8 mouse cellular contexts compared by ENCODE assay signal in genomic region chr4:140963941-140964597, GRCm38 (mm10). TPM values are rescaled to one million over a fixed set of nuclear protein-coding genes. Genes with fewer than 3 reads are reported as not detected.
DNase-seq lines count a peak whose midpoint lies in the region; ATAC-seq and TF ChIP-seq lines count a peak whose summit lies in the region.
"Had no signal": no experiment of that assay in that cellular context is flagged by ENCODE, and none has a peak within 500 bp of the region (broad histone marks: within the 10 kb centered on the region; RNA-seq: fewer than 3 reads in every experiment).

No protein-coding gene starts in this region.

- no peaks in the 10 kb centered on the region for H3K9me3 ChIP-seq in hindbrain, embryonic 14.5 days (ENCODE audit: control insufficient read depth, low read length)
- H3K9me3 ChIP-seq in hindbrain, embryonic 10.5 days, result no peaks in the 10 kb centered on the region
- H3K9me3 ChIP-seq in megakaryocyte, embryonic 14.5 days, result no peaks in the 10 kb centered on the region
- H3K9me3 ChIP-seq in intestine, postnatal 0 days (ENCODE audit: control insufficient read depth), result no peaks in the 10 kb centered on the region
- H3K9me3 ChIP-seq: forebrain, embryonic 10.5 days had no signal

- TF ChIP-seq CTCF in intestine, postnatal 0 days (IDR thresholded peaks at IDR 0.05; ENCODE audit: low read depth), result no peak

- no peak overlapping the region for H3K4me3 ChIP-seq in hindbrain, embryonic 14.5 days (replicated peaks; ENCODE audit: low read length)
- H3K4me3 ChIP-seq in hindbrain, embryonic 10.5 days, result no peak overlapping the region
- peak overlapping the region; percentile 71 for H3K4me3 ChIP-seq in megakaryocyte, embryonic 14.5 days (replicated peaks)
- no peak overlapping the region for H3K4me3 ChIP-seq in intestine, postnatal 0 days (ENCODE audit: low read depth, low read length)
- H3K4me3 ChIP-seq: forebrain, embryonic 10.5 days had no signal

- ATAC-seq in hindbrain, embryonic 14.5 days (ENCODE audit: low FRiP score), result no peak
- ATAC-seq in megakaryocyte, adult 5-6 weeks (ENCODE audit: poor library complexity, severe bottlenecking), result no peak
- no peak for ATAC-seq in intestine, postnatal 0 days

- H3K4me1 ChIP-seq in hindbrain, embryonic 14.5 days (replicated peaks; ENCODE audit: control insufficient read depth, insufficient read depth, low read length), result peaks cover 18% of the 10 kb centered on the region
- peaks cover 33% of the 10 kb centered on the region for H3K4me1 ChIP-seq in hindbrain, embryonic 10.5 days (replicated peaks)
- peaks cover 70% of the 10 kb centered on the region for H3K4me1 ChIP-seq in megakaryocyte, embryonic 14.5 days
- H3K4me1 ChIP-seq in intestine, postnatal 0 days (replicated peaks; ENCODE audit: control insufficient read depth, insufficient read depth, low read length), result no peaks in the 10 kb centered on the region; the same call in 1 of the 2 replicates

- no peak overlapping the region for H3K4me2 ChIP-seq in hindbrain, embryonic 14.5 days (replicated peaks)
- H3K4me2 ChIP-seq in intestine, postnatal 0 days (replicated peaks; ENCODE audit: low read depth), result 0 out of 2 replicates have a peak overlapping the region, but pooled peaks have one; percentile 0

- WGBS in hindbrain, embryonic 14.5 days, result 87% methylated on average over 9 of the region's 9 CpGs
- WGBS in hindbrain, embryonic 10.5 days, result 85% methylated on average over 9 of the region's 9 CpGs
- 73% methylated on average over 9 of the region's 9 CpGs for WGBS in intestine, postnatal 0 days

- no peak for DNase-seq in hindbrain, embryonic 14.5 days (ENCODE audit: low spot score)
- DNase-seq in hindbrain, embryonic 10.5 days (ENCODE audit: low spot score), result no peak
- peak; percentile 75 for DNase-seq in brain, adult 2 months (ENCODE audit: low read depth, low spot score)
- no peak for DNase-seq in layer of hippocampus, adult 11-12 months (ENCODE audit: low spot score)

- H3K27me3 ChIP-seq in hindbrain, embryonic 14.5 days (ENCODE audit: control insufficient read depth, insufficient read depth, low read length), result no peaks in the 10 kb centered on the region
- no peaks in the 10 kb centered on the region for H3K27me3 ChIP-seq in hindbrain, embryonic 10.5 days (ENCODE audit: insufficient read depth, poor library complexity, severe bottlenecking)
- H3K27me3 ChIP-seq in megakaryocyte, embryonic 14.5 days (replicated peaks), result no peaks in the 10 kb centered on the region
- H3K27me3 ChIP-seq in intestine, postnatal 0 days (replicated peaks; ENCODE audit: control insufficient read depth, insufficient read depth, low read length), result no peaks in the 10 kb centered on the region

- H3K27ac ChIP-seq in hindbrain, embryonic 14.5 days, result no peak overlapping the region
- H3K27ac ChIP-seq in hindbrain, embryonic 10.5 days, result no peak overlapping the region
- peak overlapping the region; percentile 36 for H3K27ac ChIP-seq in intestine, postnatal 0 days (ENCODE audit: low read depth, low read length)
- H3K27ac ChIP-seq: forebrain, embryonic 10.5 days had no signal

- H3K36me3 ChIP-seq in hindbrain, embryonic 14.5 days (replicated peaks; ENCODE audit: control insufficient read depth, insufficient read depth), result peaks cover 30% of the 10 kb centered on the region
- peaks cover 34% of the 10 kb centered on the region for H3K36me3 ChIP-seq in hindbrain, embryonic 10.5 days
- H3K36me3 ChIP-seq in megakaryocyte, embryonic 14.5 days (replicated peaks; ENCODE audit: low read length), result peaks cover 42% of the 10 kb centered on the region
- peaks cover 22% of the 10 kb centered on the region; the same call in 1 of the 2 replicates for H3K36me3 ChIP-seq in intestine, postnatal 0 days (ENCODE audit: control insufficient read depth, insufficient read depth)

- H3K9ac ChIP-seq in hindbrain, embryonic 14.5 days, result peak overlapping the region; percentile 9; the same call in 1 of the 2 replicates
- no peak overlapping the region for H3K9ac ChIP-seq in intestine, postnatal 0 days (ENCODE audit: low read depth, low read length)

RNA-seq across cellular contexts. Expression of gene Sdhb, which starts 3.1 kb away (rescaled TPM):
- 482 and 502 TPM in 2 replicates for polyA plus RNA-seq in hindbrain, embryonic 14.5 days (2014; fragmentation: Nextera tagmentation; extraction: Ambion mirVana)
- polyA plus RNA-seq in hindbrain, embryonic 10.5 days (2016; fragmentation: Nextera tagmentation; extraction: Ambion mirVana), result 412 and 491 TPM in 2 replicates
- polyA plus RNA-seq in megakaryocyte, embryonic 14.5 days (2012; ENCODE audit: insufficient read depth, low replicate concordance), result 129 and 181 TPM in 2 replicates
- total RNA-seq in megakaryocyte, adult 5-6 weeks (2015), result 182 and 183 TPM in 2 replicates
- 110 and 120 TPM in 2 replicates for total RNA-seq in megakaryocyte, adult 5-6 weeks (2017)
- polyA plus RNA-seq in intestine, postnatal 0 days (2015; fragmentation: Nextera tagmentation; extraction: Ambion mirVana), result 588 and 627 TPM in 2 replicates

RNA-seq across cellular contexts. Expression of gene Atp13a2, which starts 22.6 kb away (rescaled TPM):
- 176 and 178 TPM in 2 replicates for polyA plus RNA-seq in hindbrain, embryonic 14.5 days (2014; fragmentation: Nextera tagmentation; extraction: Ambion mirVana)
- polyA plus RNA-seq in hindbrain, embryonic 10.5 days (2016; fragmentation: Nextera tagmentation; extraction: Ambion mirVana), result 54.8 and 82.1 TPM in 2 replicates
- 373 and 691 TPM in 2 replicates for polyA plus RNA-seq in megakaryocyte, embryonic 14.5 days (2012; ENCODE audit: insufficient read depth, low replicate concordance)
- 25.1 and 29.7 TPM in 2 replicates for total RNA-seq in megakaryocyte, adult 5-6 weeks (2015)
- 37.2 and 43.5 TPM in 2 replicates for total RNA-seq in megakaryocyte, adult 5-6 weeks (2017)
- 10.9 and 11.7 TPM in 2 replicates for polyA plus RNA-seq in intestine, postnatal 0 days (2015; fragmentation: Nextera tagmentation; extraction: Ambion mirVana)

RNA-seq across cellular contexts. Expression of gene Mfap2, which starts 46.1 kb away (rescaled TPM):
- polyA plus RNA-seq in hindbrain, embryonic 14.5 days (2014; fragmentation: Nextera tagmentation; extraction: Ambion mirVana), result 164 and 190 TPM in 2 replicates
- polyA plus RNA-seq in hindbrain, embryonic 10.5 days (2016; fragmentation: Nextera tagmentation; extraction: Ambion mirVana), result 307 and 334 TPM in 2 replicates
- polyA plus RNA-seq in megakaryocyte, embryonic 14.5 days (2012; ENCODE audit: insufficient read depth, low replicate concordance), result not detected in 2 replicates
- total RNA-seq in megakaryocyte, adult 5-6 weeks (2015), result not detected in 2 replicates
- total RNA-seq in megakaryocyte, adult 5-6 weeks (2017), result not detected in 2 replicates
- 117 and 138 TPM in 2 replicates for polyA plus RNA-seq in intestine, postnatal 0 days (2015; fragmentation: Nextera tagmentation; extraction: Ambion mirVana)

RNA-seq across cellular contexts. Expression of gene Padi2, which starts 57.9 kb away (rescaled TPM):
- 0.74 and 1.5 TPM in 2 replicates for polyA plus RNA-seq in hindbrain, embryonic 14.5 days (2014; fragmentation: Nextera tagmentation; extraction: Ambion mirVana)
- 1.4 and 3.8 TPM in 2 replicates for polyA plus RNA-seq in hindbrain, embryonic 10.5 days (2016; fragmentation: Nextera tagmentation; extraction: Ambion mirVana)
- polyA plus RNA-seq in megakaryocyte, embryonic 14.5 days (2012; ENCODE audit: insufficient read depth, low replicate concordance), result 3.3 and 3.8 TPM in 2 replicates
- 53.2 and 54.0 TPM in 2 replicates for total RNA-seq in megakaryocyte, adult 5-6 weeks (2015)
- 53.5 and 56.7 TPM in 2 replicates for total RNA-seq in megakaryocyte, adult 5-6 weeks (2017)
- polyA plus RNA-seq in intestine, postnatal 0 days (2015; fragmentation: Nextera tagmentation; extraction: Ambion mirVana), result 1.1 and 1.2 TPM in 2 replicates

Comparison
In these comparisons a context has a peak if more than half of its experiments do, and no peak if none do; other contexts are left out.
1. RNA of gene Mfap2, which starts 46.1 kb away (polyA plus RNA-seq): 307 to 334 TPM in hindbrain, embryonic 10.5 days, 164 to 190 TPM in hindbrain, embryonic 14.5 days and 117 to 138 TPM in intestine, postnatal 0 days; not detected in megakaryocyte, embryonic 14.5 days; every median in the first group is over 10 times any median in the second.